8 mouse cellular contexts compared by ENCODE assay signal in the genomic region with DNA sequence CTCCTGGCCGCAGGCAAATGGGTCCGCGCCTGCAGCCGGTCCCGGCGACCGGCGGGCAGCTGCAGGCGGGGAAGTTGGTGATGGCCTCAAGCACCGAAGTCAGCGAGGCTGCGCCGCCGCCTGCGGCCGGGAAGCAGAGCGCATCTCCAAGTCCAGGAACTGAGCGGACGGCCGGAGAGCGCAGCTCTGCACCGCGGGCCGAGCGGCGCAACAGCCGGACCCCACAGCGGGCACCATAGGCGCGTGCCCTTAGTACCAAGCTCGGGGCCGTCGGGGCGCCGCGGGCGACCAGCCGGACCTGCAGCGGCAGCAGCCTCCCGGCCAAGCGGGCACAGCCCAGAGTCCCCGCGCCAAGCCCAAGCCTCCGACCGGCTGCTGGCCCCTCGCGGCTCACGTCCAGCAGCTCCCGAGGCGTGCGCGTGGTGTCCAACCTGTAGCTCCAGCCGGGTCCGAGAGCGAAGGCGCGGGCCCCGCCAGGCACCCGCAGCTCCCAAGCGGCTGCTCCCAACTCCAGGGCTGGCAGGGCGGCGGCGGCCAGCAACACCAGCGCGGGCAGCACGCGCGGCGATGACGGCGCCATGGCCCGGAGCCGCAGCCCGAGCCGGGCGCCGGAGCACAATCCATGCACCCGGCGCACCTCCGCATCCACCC. TPM values are rescaled to one million over a fixed set of nuclear protein-coding genes. Genes with fewer than 3 reads are reported as not detected.
DNase-seq lines count a peak whose midpoint lies in the region; ATAC-seq and TF ChIP-seq lines count a peak whose summit lies in the region.

Celsr1 (minus strand) TSS at position 587 of the 651 bp plus-strand sequence.

- TF ChIP-seq CTCF in gastrocnemius, adult 2 months (IDR thresholded peaks at IDR 0.05), result no peak

- TF ChIP-seq POLR2A in myocyte (IDR thresholded peaks at IDR 0.05; ENCODE audit: insufficient read length, low read depth), result no peak

- H3K36me3 ChIP-seq in heart, embryonic 15.5 days, result peaks cover 11% of the 10 kb centered on the region
- H3K36me3 ChIP-seq in myocyte (ENCODE audit: control insufficient read depth, insufficient read depth), result no peaks in the 10 kb centered on the region

- DNase-seq in gastrocnemius, adult 2 months, result no peak
- no peak for DNase-seq in gastrocnemius, adult 8-10 months (ENCODE audit: low spot score in 2 of 2)
- DNase-seq in adrenal gland, postnatal 25 days, result peak; percentile 38
- peak; percentile 64 to 80 for DNase-seq in kidney, postnatal 4 days
- no peak for DNase-seq in frontal cortex, postnatal 10 days (ENCODE audit: low spot score in 2 of 2)
- DNase-seq in layer of hippocampus, postnatal 14 days (ENCODE audit: low spot score in 2 of 2), result no peak

- H3K4me3 ChIP-seq in gastrocnemius, adult 2 months, result peak within 1 kb of the TSS; percentile 64
- H3K4me3 ChIP-seq in heart, embryonic 15.5 days, result peak within 1 kb of the TSS; percentile 70
- H3K4me3 ChIP-seq in myocyte, result no peak within 1 kb of the TSS

- H3K4me1 ChIP-seq in heart, embryonic 15.5 days (replicated peaks), result peaks cover 51% of the 10 kb centered on the region

- H3K4me2 ChIP-seq in heart, embryonic 15.5 days, result peak within 1 kb of the TSS; percentile 94
- H3K4me2 ChIP-seq in myocyte (ENCODE audit: low read depth), result peak within 1 kb of the TSS; percentile 27

- H3K27ac ChIP-seq in gastrocnemius, adult 2 months, result no peak within 1 kb of the TSS
- peak within 1 kb of the TSS; percentile 68 for H3K27ac ChIP-seq in heart, embryonic 15.5 days

- no peaks in the 10 kb centered on the region for H3K79me2 ChIP-seq in myocyte (ENCODE audit: control insufficient read depth, insufficient read depth)

- intact Hi-C loops in gastrocnemius, adult 2 months (cut with DNase I), result no loop called here

- peak; percentile 18 for ATAC-seq in heart, embryonic 15.5 days (replicated peaks; ENCODE audit: insufficient number of reproducible peaks, insufficient read depth, low FRiP score, low read depth)

- no peaks in the 10 kb centered on the region for H3K9me3 ChIP-seq in heart, embryonic 15.5 days (replicated peaks)

- H3ac ChIP-seq in myocyte (ENCODE audit: control insufficient read depth, insufficient read length), result no peak within 1 kb of the TSS

- H3K9ac ChIP-seq in heart, embryonic 15.5 days, result peak within 1 kb of the TSS; percentile 71

- peaks cover 34% of the 10 kb centered on the region for H3K27me3 ChIP-seq in heart, embryonic 15.5 days
- H3K27me3 ChIP-seq in myocyte (ENCODE audit: control insufficient read depth, insufficient read depth, insufficient read length), result peaks cover 46% of the 10 kb centered on the region

- WGBS in heart, embryonic 15.5 days, result under 1% methylated on average over 80 of the region's 80 CpGs

TF ChIP-seq in myocyte, 11 proteins besides CTCF, POLR2A, EP300 and RAD21:
- TF ChIP-seq MYOG (IDR thresholded peaks at IDR 0.05; ENCODE audit: control insufficient read depth in 1 of 3, insufficient read depth in 1 of 3, insufficient read length in 2 of 3, low read depth in 2 of 3) (no peak), CEBPB (IDR thresholded peaks at IDR 0.05; ENCODE audit: insufficient read depth, poor library complexity, severe bottlenecking) (no peak), TCF12 (IDR thresholded peaks at IDR 0.05; ENCODE audit: insufficient read depth, poor library complexity, severe bottlenecking) (no peak), E2F4 (IDR thresholded peaks at IDR 0.05; ENCODE audit: insufficient read depth) (no peak)
TF ChIP-seq in myocyte: peak in this region for 0.

RNA-seq across cellular contexts. Expression of gene Celsr1, which starts in this region (rescaled TPM):
- under 1 TPM; 0.13 to 0.28 TPM for total RNA-seq in gastrocnemius, adult 2 months (2021)
- total RNA-seq in gastrocnemius, adult 8-10 months (2022), result under 1 TPM; 0.02 to 0.36 (median 0.10) TPM
- total RNA-seq in adrenal gland, postnatal 25 days (2021), result 6.9 and 8.7 TPM in 2 replicates
- polyA plus RNA-seq in heart, embryonic 15.5 days (2015; fragmentation: Nextera tagmentation; extraction: Ambion mirVana), result 1.1 and 2.1 TPM in 2 replicates
- polyA plus RNA-seq in myocyte (2012; fragmentation: generic; extraction: Trizol), result 0.06 TPM
- 1 to 10 TPM; 5.5 to 5.8 TPM for total RNA-seq in layer of hippocampus, postnatal 14 days (2021)

Comparison
In these comparisons a context has a peak if more than half of its experiments do, and no peak if none do; other contexts are left out.
1. DNase-seq: peak in adrenal gland, postnatal 25 days (single experiment) and kidney, postnatal 4 days (2 of 2); none in gastrocnemius, adult 2 months (single experiment), gastrocnemius, adult 8-10 months (0 of 2), frontal cortex, postnatal 10 days (0 of 2) and layer of hippocampus, postnatal 14 days (0 of 2).